Mouse (Mus musculus) megakaryocyte, embryonic 14.5 days (primary cell): ENCODE measurements around the gene Prkacb.

Experiments
- FLI1 ChIP-seq: IDR thresholded peaks from 2 replicates; pipeline ENCODE4 v1.6.1; 2012; ENCODE audit warnings: low read length, inconsistent platforms, mixed read lengths
- GATA1 ChIP-seq: IDR thresholded peaks from 3 replicates; pipeline ENCODE4 v1.6.1; 2012; ENCODE audit warnings: mixed read lengths, low read length, inconsistent platforms, borderline replicate concordance

- TF ChIP-seq GATA1 (no peak), FLI1 (no peak)
Measured at GRCm38 (mm10) chr3:146842766-146843165, 30.0 kb upstream of the Prkacb start.
